Mouse (Mus musculus) lung, postnatal 0 days (tissue): ENCODE measurements around the gene Cavin3.

Experiments used
- CTCF ChIP-seq: IDR thresholded peaks from 2 replicates; pipeline ENCODE4 v1.5.1; 2016; ENCODE audit warnings: antibody characterized with exemption, mild to moderate bottlenecking
- EP300 ChIP-seq: IDR thresholded peaks from 2 replicates; pipeline ENCODE4 v1.6.1; 2016; ENCODE audit warnings: antibody characterized with exemption, mild to moderate bottlenecking, control low read depth

- TF ChIP-seq EP300 (no peak), CTCF (no peak)
Observed at GRCm38 (mm10) chr7:105445076-105445475, 37.0 kb downstream of the Cavin3 start.
